Mouse (Mus musculus): Measurements from ENCODE around the gene Coro2a.

GRCm38 (mm10) chr4:46558672-46559667 is 43.0 kb downstream of the Coro2a start:
- TF ChIP-seq ZC3H11A (IDR thresholded peaks at IDR 0.05; ENCODE audit: borderline replicate concordance, low read depth, low read length) = no peak
- TF ChIP-seq MAFK (IDR thresholded peaks at IDR 0.05; ENCODE audit: insufficient read depth, low read depth, low read length) = no peak

All from ES-E14 (cell line).